Mouse (Mus musculus) ES-E14 (cell line): ENCODE data around the gene Abraxas2.

Source experiments
- CHD2 ChIP-seq: IDR thresholded peaks from 2 replicates; pipeline ENCODE4 v1.6.1; 2014; ENCODE audit warnings: mild to moderate bottlenecking, low read depth, low read length, inconsistent platforms
- HCFC1 ChIP-seq: IDR thresholded peaks from 2 replicates; pipeline ENCODE4 v1.6.1; 2012; ENCODE audit warnings: low read length, inconsistent platforms, borderline replicate concordance; ENCODE audit not compliant: insufficient read depth
- MAFK ChIP-seq: IDR thresholded peaks from 2 replicates; pipeline ENCODE4 v1.6.1; 2014; ENCODE audit warnings: mild to moderate bottlenecking, low read depth, low read length, inconsistent platforms; ENCODE audit not compliant: insufficient read depth
- ZC3H11A ChIP-seq: IDR thresholded peaks from 2 replicates; pipeline ENCODE4 v1.6.1; 2012; ENCODE audit warnings: low read depth, mild to moderate bottlenecking, inconsistent platforms, low read length, borderline replicate concordance
- ZNF384 ChIP-seq: IDR thresholded peaks from 2 replicates; pipeline ENCODE4 v1.6.1; 2012; ENCODE audit warnings: low read depth, low read length, inconsistent platforms

GRCm38 (mm10) chr7:132931560-132932351, 72.7 kb downstream of the Abraxas2 start:
- TF ChIP-seq MAFK (no peak), CHD2 (no peak), ZNF384 (no peak), ZC3H11A (no peak), HCFC1 (no peak)
